Mouse (Mus musculus): ENCODE measurements at regions not wholly inside any gene's neighbourhood (a gene's known extent, or its start where the extent isn't known, plus 50 kb on each side); places are given as distances from the start of the nearest gene placed in this dataset.

- Histone ChIP-seq H3K9ac (ENCODE audit: low read depth, low read length) (no peak overlapping the region), H3K4me3 (ENCODE audit: low read depth, low read length) (no peak overlapping the region), H3K36me3 (ENCODE audit: control insufficient read depth, insufficient read depth) (no peaks in the 10 kb centered on the region), H3K27me3 (replicated peaks; ENCODE audit: control insufficient read depth, insufficient read depth, low read length) (no peaks in the 10 kb centered on the region), H3K27ac (ENCODE audit: low read depth, low read length) (no peak overlapping the region), H3K4me1 (replicated peaks; ENCODE audit: control insufficient read depth, insufficient read depth, low read length) (no peaks in the 10 kb centered on the region), H3K9me3 (ENCODE audit: control insufficient read depth) (no peaks in the 10 kb centered on the region), H3K4me2 (replicated peaks; ENCODE audit: low read depth) (no peak overlapping the region)
- no peak for ATAC-seq
- no peak for TF ChIP-seq CTCF (IDR thresholded peaks at IDR 0.05; ENCODE audit: low read depth)
- WGBS = 81% methylated on average over 9 of the region's 9 CpGs
These were observed 146.2 kb upstream of the Rybp start for GRCm38 (mm10) chr6:100433534-100433867.

DNA sequence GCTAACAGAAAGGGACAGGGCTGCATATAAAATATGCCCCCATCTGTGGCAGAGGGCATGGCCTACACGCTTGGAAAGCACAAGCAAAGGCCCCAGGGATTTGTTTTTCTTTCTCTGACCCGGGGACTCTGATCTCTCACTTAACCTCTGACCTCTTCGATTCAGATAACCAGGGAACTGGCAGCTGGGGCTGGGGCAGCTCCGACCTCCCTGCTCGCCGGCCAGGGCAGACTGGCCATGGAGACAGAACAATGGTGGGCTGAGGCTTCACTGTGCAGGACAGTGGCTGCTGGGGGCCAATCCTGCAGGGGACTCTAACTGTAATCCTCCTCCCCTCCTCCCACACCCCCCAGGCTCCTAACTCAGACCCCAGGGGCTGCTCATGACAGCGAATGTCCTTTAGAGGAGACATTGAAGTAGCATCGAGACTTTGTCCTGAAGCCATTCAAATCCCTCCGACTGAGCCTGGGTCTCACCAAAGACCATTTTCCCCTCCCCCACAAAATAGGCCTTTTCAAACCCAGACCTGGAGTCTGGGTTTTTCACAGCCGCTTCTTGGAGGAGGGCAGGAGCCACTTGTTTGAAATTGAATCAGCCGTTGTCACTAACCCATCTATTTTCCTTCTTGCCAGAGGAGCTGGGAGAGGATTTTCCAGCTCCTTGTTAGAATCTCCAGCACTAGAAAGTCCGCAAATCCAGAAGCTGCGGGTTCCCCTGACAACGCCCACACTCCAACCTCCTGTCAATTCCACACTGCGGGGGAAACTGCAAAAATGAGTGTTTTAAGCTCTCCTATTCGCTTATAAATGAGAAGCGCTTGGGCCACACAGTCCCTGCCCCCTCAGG is 145.6 kb upstream of the Rybp start:
- Histone ChIP-seq H3K4me1 (replicated peaks; ENCODE audit: control insufficient read depth, insufficient read depth, low read length) (no peaks in the 10 kb centered on the region), H3K9me3 (ENCODE audit: control insufficient read depth) (no peaks in the 10 kb centered on the region), H3K27ac (ENCODE audit: low read depth, low read length) (no peak overlapping the region), H3K4me3 (ENCODE audit: low read depth, low read length) (no peak overlapping the region), H3K27me3 (replicated peaks; ENCODE audit: control insufficient read depth, insufficient read depth, low read length) (no peaks in the 10 kb centered on the region), H3K36me3 (ENCODE audit: control insufficient read depth, insufficient read depth) (no peaks in the 10 kb centered on the region), H3K4me2 (replicated peaks; ENCODE audit: low read depth) (no peak overlapping the region), H3K9ac (ENCODE audit: low read depth, low read length) (no peak overlapping the region)
- no peak for TF ChIP-seq CTCF (IDR thresholded peaks at IDR 0.05; ENCODE audit: low read depth)
- 59% methylated on average over 17 of the region's 17 CpGs for WGBS
- ATAC-seq = no peak; the same call in 1 of the 2 replicates

DNA sequence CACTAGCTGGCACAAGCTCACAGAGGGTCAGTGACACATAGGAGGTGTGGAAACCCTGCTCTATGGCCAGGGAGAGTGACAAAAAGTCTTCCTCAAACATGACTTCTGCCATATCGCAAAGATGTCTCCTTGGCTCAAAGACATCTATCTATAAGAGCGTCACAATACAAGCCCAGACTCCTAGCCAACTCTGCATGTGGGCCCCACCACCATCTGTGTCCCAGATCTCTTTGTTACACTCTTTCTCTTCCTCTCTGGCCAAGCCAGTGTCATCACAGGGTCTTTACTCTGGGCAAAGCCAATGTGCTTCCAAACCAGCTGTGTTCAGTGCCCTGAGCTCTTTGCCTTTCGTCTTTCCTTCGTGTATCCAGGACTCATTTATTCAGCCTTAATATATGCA is 143.0 kb upstream of the Rybp start:
- no peak overlapping the region for H3K4me2 ChIP-seq (replicated peaks; ENCODE audit: low read depth)
- ATAC-seq = no peak
- H3K4me1 ChIP-seq (replicated peaks; ENCODE audit: control insufficient read depth, insufficient read depth, low read length) = no peaks in the 10 kb centered on the region
- 91% methylated on average over 4 of the region's 4 CpGs for WGBS
- H3K27ac ChIP-seq (ENCODE audit: low read depth, low read length) = no peak overlapping the region
- no peaks in the 10 kb centered on the region for H3K27me3 ChIP-seq (replicated peaks; ENCODE audit: control insufficient read depth, insufficient read depth, low read length)
- no peak for TF ChIP-seq CTCF (IDR thresholded peaks at IDR 0.05; ENCODE audit: low read depth)
- H3K9me3 ChIP-seq (ENCODE audit: control insufficient read depth) = no peaks in the 10 kb centered on the region
- no peaks in the 10 kb centered on the region for H3K36me3 ChIP-seq (ENCODE audit: control insufficient read depth, insufficient read depth)
- no peak overlapping the region for H3K4me3 ChIP-seq (ENCODE audit: low read depth, low read length)
- no peak overlapping the region for H3K9ac ChIP-seq (ENCODE audit: low read depth, low read length)

- WGBS = 81% methylated on average over 6 of the region's 6 CpGs
- no peaks in the 10 kb centered on the region for H3K9me3 ChIP-seq (ENCODE audit: control insufficient read depth)
- no peaks in the 10 kb centered on the region for H3K36me3 ChIP-seq (ENCODE audit: control insufficient read depth, insufficient read depth)
- H3K4me2 ChIP-seq (replicated peaks; ENCODE audit: low read depth) = no peak overlapping the region
- no peak overlapping the region for H3K4me3 ChIP-seq (ENCODE audit: low read depth, low read length)
- H3K27me3 ChIP-seq (replicated peaks; ENCODE audit: control insufficient read depth, insufficient read depth, low read length) = no peaks in the 10 kb centered on the region
- ATAC-seq = no peak
- no peak overlapping the region for H3K9ac ChIP-seq (ENCODE audit: low read depth, low read length)
- no peak for TF ChIP-seq CTCF (IDR thresholded peaks at IDR 0.05; ENCODE audit: low read depth)
- H3K27ac ChIP-seq (ENCODE audit: low read depth, low read length) = no peak overlapping the region
- no peaks in the 10 kb centered on the region for H3K4me1 ChIP-seq (replicated peaks; ENCODE audit: control insufficient read depth, insufficient read depth, low read length)
These were observed 142.2 kb upstream of the Rybp start for GRCm38 (mm10) chr6:100429511-100429910.

- no peaks in the 10 kb centered on the region for H3K27me3 ChIP-seq (replicated peaks; ENCODE audit: control insufficient read depth, insufficient read depth, low read length)
- no peak overlapping the region for H3K4me3 ChIP-seq (ENCODE audit: low read depth, low read length)
- whole genome bisulfite sequencing = 76% methylated on average over 6 of the region's 6 CpGs
- no peaks in the 10 kb centered on the region for H3K9me3 ChIP-seq (ENCODE audit: control insufficient read depth)
- H3K9ac ChIP-seq (ENCODE audit: low read depth, low read length) = no peak overlapping the region
- H3K4me1 ChIP-seq (replicated peaks; ENCODE audit: control insufficient read depth, insufficient read depth, low read length) = no peaks in the 10 kb centered on the region
- TF ChIP-seq CTCF (IDR thresholded peaks at IDR 0.05; ENCODE audit: low read depth) = no peak
- H3K4me2 ChIP-seq (replicated peaks; ENCODE audit: low read depth) = no peak overlapping the region
- H3K36me3 ChIP-seq (ENCODE audit: control insufficient read depth, insufficient read depth) = no peaks in the 10 kb centered on the region
- H3K27ac ChIP-seq (ENCODE audit: low read depth, low read length) = no peak overlapping the region
- ATAC-seq = no peak
These were observed 141.5 kb upstream of the Rybp start for GRCm38 (mm10) chr6:100428759-100429158.

DNA sequence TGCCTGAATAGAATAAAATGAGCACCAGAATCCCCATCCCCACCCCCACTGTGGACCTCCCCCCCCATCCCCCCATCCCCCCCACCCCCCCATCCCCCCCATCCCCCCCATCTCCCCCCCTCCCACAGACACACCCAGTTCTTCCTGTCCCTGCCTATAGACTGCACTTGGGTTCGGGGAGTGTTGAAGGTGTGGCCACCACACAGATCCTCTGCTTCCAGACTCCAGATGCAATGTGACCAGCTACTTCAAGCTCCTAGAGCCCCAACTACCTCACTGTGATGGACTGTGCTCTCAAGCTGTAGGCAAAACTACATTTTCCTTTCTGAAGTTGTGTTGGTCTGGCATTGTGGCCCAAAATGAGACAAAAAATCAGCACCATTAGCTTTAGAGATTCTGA is 138.3 kb upstream of the Rybp start:
- H3K4me1 ChIP-seq (replicated peaks; ENCODE audit: control insufficient read depth, insufficient read depth, low read length) = no peaks in the 10 kb centered on the region
- H3K4me3 ChIP-seq (ENCODE audit: low read depth, low read length) = no peak overlapping the region
- no peaks in the 10 kb centered on the region for H3K36me3 ChIP-seq (ENCODE audit: control insufficient read depth, insufficient read depth)
- 70% methylated on average over 1 of the region's 1 CpGs for WGBS
- H3K4me2 ChIP-seq (replicated peaks; ENCODE audit: low read depth) = no peak overlapping the region
- no peak overlapping the region for H3K9ac ChIP-seq (ENCODE audit: low read depth, low read length)
- no peak overlapping the region for H3K27ac ChIP-seq (ENCODE audit: low read depth, low read length)
- no peaks in the 10 kb centered on the region for H3K9me3 ChIP-seq (ENCODE audit: control insufficient read depth)
- no peak for TF ChIP-seq CTCF (IDR thresholded peaks at IDR 0.05; ENCODE audit: low read depth)
- H3K27me3 ChIP-seq (replicated peaks; ENCODE audit: control insufficient read depth, insufficient read depth, low read length) = no peaks in the 10 kb centered on the region
- ATAC-seq = no peak
